Mouse (Mus musculus) lung, adult 2 months (tissue): Measurements from ENCODE around the gene Thbs1.

ENCODE experiments used
- CTCF ChIP-seq: fragments of 200-500 bp; IDR thresholded peaks from 2 replicates; pipeline ENCODE4 v1.5.1; 2011; ENCODE audit warnings: mild to moderate bottlenecking, low read length, control low read depth; ENCODE audit not compliant: insufficient read depth
- POLR2A ChIP-seq: fragments of 200-500 bp; IDR thresholded peaks from 2 replicates; pipeline ENCODE4 v1.6.1; 2011; ENCODE audit warnings: low read depth, mild to moderate bottlenecking, control low read depth, low read length, borderline replicate concordance; ENCODE audit errors: extremely low read depth

- TF ChIP-seq POLR2A = no peak
- TF ChIP-seq CTCF = no peak
Measured at GRCm38 (mm10) chr2:118167731-118168130, 56.1 kb downstream of the Thbs1 start.
